9 mouse cellular contexts compared by ENCODE assay signal in genomic region chr17:15379741-15380526, GRCm38 (mm10). TPM values are rescaled to one million over a fixed set of nuclear protein-coding genes. Genes with fewer than 3 reads are reported as not detected.
DNase-seq lines count a peak whose midpoint lies in the region; ATAC-seq lines count a peak whose summit lies in the region.
"Had no signal": no experiment of that assay in that cellular context is flagged by ENCODE, and none has a peak within 500 bp of the region (broad histone marks: within the 10 kb centered on the region; RNA-seq: fewer than 3 reads in every experiment).

No protein-coding gene starts in this region.

- intact Hi-C loops in heart, postnatal 25 days (cut with DNase I): no loop called here
- intact Hi-C loops in left cerebral cortex, postnatal 25 days (cut with DNase I): loop anchor here (5.0 kb wide), 3 partner anchors 123 to 198 kb away; no protein-coding TSS in a partner anchor

- H3K27ac ChIP-seq in heart, embryonic 15.5 days: no peak overlapping the region
- H3K27ac ChIP-seq in embryonic facial prominence, embryonic 10.5 days (replicated peaks): peak overlapping the region; percentile 74
- no peak overlapping the region for H3K27ac ChIP-seq in hindbrain, embryonic 16.5 days (ENCODE audit: low read depth, low read length)
- no peak overlapping the region for H3K27ac ChIP-seq in midbrain, embryonic 15.5 days

- H3K4me3 ChIP-seq in heart, embryonic 15.5 days: peak overlapping the region; percentile 52
- H3K4me3 ChIP-seq in embryonic facial prominence, embryonic 10.5 days: peak overlapping the region; percentile 59
- peak overlapping the region; percentile 54 for H3K4me3 ChIP-seq in hindbrain, embryonic 16.5 days (ENCODE audit: low read length)
- peak overlapping the region; percentile 47 for H3K4me3 ChIP-seq in midbrain, embryonic 15.5 days

- DNase-seq in heart, postnatal 25 days (ENCODE audit: low spot score): no peak
- DNase-seq in embryonic facial prominence, embryonic 10.5 days (ENCODE audit: low spot score): peak; percentile 17
- no peak for DNase-seq in frontal cortex, postnatal 10 days (ENCODE audit: low spot score in 2 of 2)
- DNase-seq in left cerebral cortex, postnatal 25 days (ENCODE audit: low spot score in 2 of 2): no peak
- no peak for DNase-seq in right cerebral cortex, postnatal 25 days
- DNase-seq: cerebellum, adult 18-20 months had no signal

- 16% methylated on average over 17 of the region's 17 CpGs for WGBS in heart, embryonic 15.5 days
- 7% methylated on average over 17 of the region's 17 CpGs for WGBS in embryonic facial prominence, embryonic 10.5 days
- WGBS in hindbrain, embryonic 16.5 days: 8% methylated on average over 17 of the region's 17 CpGs
- 8% methylated on average over 17 of the region's 17 CpGs for WGBS in midbrain, embryonic 15.5 days

- peak overlapping the region; percentile 84 for H3K4me2 ChIP-seq in heart, embryonic 15.5 days
- H3K4me2 ChIP-seq in hindbrain, embryonic 16.5 days (ENCODE audit: low read length): peak overlapping the region; percentile 98
- H3K4me2 ChIP-seq in midbrain, embryonic 15.5 days: peak overlapping the region; percentile 92

- ATAC-seq in heart, embryonic 15.5 days (replicated peaks; ENCODE audit: insufficient number of reproducible peaks, insufficient read depth, low FRiP score, low read depth): no peak
- no peak for ATAC-seq in hindbrain, embryonic 16.5 days
- no peak for ATAC-seq in midbrain, embryonic 15.5 days (replicated peaks)

- no peaks in the 10 kb centered on the region for H3K9me3 ChIP-seq in heart, embryonic 15.5 days (replicated peaks)
- H3K9me3 ChIP-seq in embryonic facial prominence, embryonic 10.5 days: 0 out of 2 replicates have a peak, but pooled peaks cover 2% of the 10 kb centered on the region
- no peaks in the 10 kb centered on the region for H3K9me3 ChIP-seq in hindbrain, embryonic 16.5 days (ENCODE audit: control insufficient read depth, low read length)
- no peaks in the 10 kb centered on the region for H3K9me3 ChIP-seq in midbrain, embryonic 15.5 days

- no peaks in the 10 kb centered on the region for H3K36me3 ChIP-seq in heart, embryonic 15.5 days
- H3K36me3 ChIP-seq in embryonic facial prominence, embryonic 10.5 days (replicated peaks): no peaks in the 10 kb centered on the region
- H3K36me3 ChIP-seq in hindbrain, embryonic 16.5 days (ENCODE audit: control insufficient read depth, insufficient read depth, low read length): no peaks in the 10 kb centered on the region
- no peaks in the 10 kb centered on the region for H3K36me3 ChIP-seq in midbrain, embryonic 15.5 days (replicated peaks)

- H3K4me1 ChIP-seq in heart, embryonic 15.5 days (replicated peaks): peaks cover 35% of the 10 kb centered on the region
- peaks cover 76% of the 10 kb centered on the region for H3K4me1 ChIP-seq in embryonic facial prominence, embryonic 10.5 days
- peaks cover 31% of the 10 kb centered on the region for H3K4me1 ChIP-seq in hindbrain, embryonic 16.5 days (ENCODE audit: control insufficient read depth, insufficient read depth, low read depth, low read length)
- H3K4me1 ChIP-seq in midbrain, embryonic 15.5 days: peaks cover 42% of the 10 kb centered on the region

- H3K9ac ChIP-seq in heart, embryonic 15.5 days: peak overlapping the region; percentile 45
- peak overlapping the region; percentile 66 for H3K9ac ChIP-seq in hindbrain, embryonic 16.5 days (ENCODE audit: low read depth, low read length)
- H3K9ac ChIP-seq in midbrain, embryonic 15.5 days: peak overlapping the region; percentile 44; the same call in 1 of the 2 replicates

- peaks cover 88% of the 10 kb centered on the region for H3K27me3 ChIP-seq in heart, embryonic 15.5 days
- H3K27me3 ChIP-seq in embryonic facial prominence, embryonic 10.5 days (replicated peaks; ENCODE audit: low read depth, poor library complexity, severe bottlenecking): peaks cover 98% of the 10 kb centered on the region
- H3K27me3 ChIP-seq in hindbrain, embryonic 16.5 days (replicated peaks; ENCODE audit: control insufficient read depth, insufficient read depth, low read length): no peaks in the 10 kb centered on the region; the same call in 1 of the 2 replicates
- peaks cover 5% of the 10 kb centered on the region; the same call in 1 of the 2 replicates for H3K27me3 ChIP-seq in midbrain, embryonic 15.5 days (replicated peaks)

RNA-seq across cellular contexts. Expression of gene Dll1, which starts 3.3 kb away (rescaled TPM):
- polyA plus RNA-seq in heart, embryonic 15.5 days (2015; fragmentation: Nextera tagmentation; extraction: Ambion mirVana): 4.8 and 5.2 TPM in 2 replicates
- total RNA-seq in heart, postnatal 25 days (2021): 1 to 10 TPM; 6.1 TPM
- polyA plus RNA-seq in embryonic facial prominence, embryonic 10.5 days (2016; fragmentation: Nextera tagmentation; extraction: Ambion mirVana): 13.2 and 22.1 TPM in 2 replicates
- polyA plus RNA-seq in hindbrain, embryonic 16.5 days (2015; fragmentation: Nextera tagmentation; extraction: Ambion mirVana): 16.3 and 17.7 TPM in 2 replicates
- polyA plus RNA-seq in midbrain, embryonic 15.5 days (2015; fragmentation: Nextera tagmentation; extraction: Ambion mirVana): 20.5 and 24.0 TPM in 2 replicates
- 1 to 10 TPM; 7.2 to 7.7 TPM for total RNA-seq in left cerebral cortex, postnatal 25 days (2021)

RNA-seq across cellular contexts. Expression of gene Fam120b, which starts 16.1 kb away (rescaled TPM):
- 14.7 and 17.8 TPM in 2 replicates for polyA plus RNA-seq in heart, embryonic 15.5 days (2015; fragmentation: Nextera tagmentation; extraction: Ambion mirVana)
- total RNA-seq in heart, postnatal 25 days (2021): 10 to 100 TPM; 10.8 to 11.8 TPM
- 26.9 and 27.3 TPM in 2 replicates for polyA plus RNA-seq in embryonic facial prominence, embryonic 10.5 days (2016; fragmentation: Nextera tagmentation; extraction: Ambion mirVana)
- polyA plus RNA-seq in hindbrain, embryonic 16.5 days (2015; fragmentation: Nextera tagmentation; extraction: Ambion mirVana): 45.8 and 48.0 TPM in 2 replicates
- 47.2 and 50.8 TPM in 2 replicates for polyA plus RNA-seq in midbrain, embryonic 15.5 days (2015; fragmentation: Nextera tagmentation; extraction: Ambion mirVana)
- total RNA-seq in left cerebral cortex, postnatal 25 days (2021): 10 to 100 TPM; 39.3 to 42.8 TPM
